Mouse (Mus musculus) neural tube, embryonic 13.5 days (tissue): ENCODE results near the gene 1810024B03Rik. TPM values are rescaled to one million over a fixed set of nuclear protein-coding genes. Genes with fewer than 3 reads are reported as not detected.
A peak's percentile ranks its signal among the peaks of the same experiment; 100 is the strongest.
"Not testable (repeated sequence)": the region's sequence is repeated elsewhere in the genome, so short reads cannot be mapped to it uniquely, and the experiment has no call there.

ENCODE experiments used
- ATAC-seq: fragments of 200-750 bp; cut with Nextera tagmentation; 2 replicates; pipeline ENCODE4 v1.8.0; 2017; ENCODE audit warnings: low read depth, mild to moderate bottlenecking, moderate TSS enrichment, moderate library complexity
- H3K27ac ChIP-seq: fragments of 300-500 bp; sonication (generic); replicated peaks from 2 replicates; pipeline ENCODE4 v1.5.1; 2015; ENCODE audit warnings: moderate library complexity, mild to moderate bottlenecking, inconsistent platforms
- H3K27me3 ChIP-seq: fragments of 300-500 bp; sonication (generic); 2 replicates; pipeline ENCODE4 v1.6.1; 2015; ENCODE audit warnings: mild to moderate bottlenecking, inconsistent platforms
- H3K36me3 ChIP-seq: fragments of 300-500 bp; sonication (generic); 2 replicates; pipeline ENCODE4 v1.6.1; 2015; ENCODE audit warnings: mild to moderate bottlenecking, inconsistent platforms
- H3K4me1 ChIP-seq: fragments of 300-500 bp; sonication (generic); replicated peaks from 2 replicates; pipeline ENCODE4 v1.6.1; 2015; ENCODE audit warnings: inconsistent platforms
- H3K4me2 ChIP-seq: fragments of 300-500 bp; sonication (generic); 2 replicates; pipeline ENCODE4 v1.6.1; 2015; ENCODE audit warnings: inconsistent platforms, mild to moderate bottlenecking, moderate library complexity
- H3K4me3 ChIP-seq: fragments of 300-500 bp; sonication (generic); 2 replicates; pipeline ENCODE4 v1.5.1; 2015; ENCODE audit warnings: mild to moderate bottlenecking, inconsistent platforms
- H3K9ac ChIP-seq: fragments of 300-500 bp; sonication (generic); 2 replicates; pipeline ENCODE4 v1.6.1; 2015; ENCODE audit warnings: moderate library complexity, mild to moderate bottlenecking, inconsistent platforms
- H3K9me3 ChIP-seq: fragments of 300-500 bp; sonication (generic); 2 replicates; pipeline ENCODE4 v1.6.1; 2016; ENCODE audit warnings: inconsistent platforms
- WGBS: fragments of 180-500 bp; shearing (Covaris S2); methylation state at CpG from one replicate; pipeline ENCODE4 v1.1.7; 2015; 5-methylcytosine and 5-hydroxymethylcytosine counted together
- polyA plus RNA-seq: library from polyadenylated mRNA; unstranded; fragments of >200 nt; fragmentation: Nextera tagmentation; extraction: Ambion mirVana; gene quantifications from 2 replicates; pipeline ENCODE4 v1.2.1, GENCODE M21; 2015

Gene 1810024B03Rik
- polyA plus RNA-seq, 1 experiment from 2014 or later, result 1.8 TPM

- no peak overlapping the region for H3K4me3 ChIP-seq
- no peaks in the 10 kb centered on the region for H3K4me1 ChIP-seq
- WGBS, result 94% methylated on average over 11 of the region's 11 CpGs
- H3K4me2 ChIP-seq, result no peak overlapping the region
- H3K9me3 ChIP-seq, result no peaks in the 10 kb centered on the region
- H3K36me3 ChIP-seq, result peaks cover 96% of the 10 kb centered on the region
- H3K27me3 ChIP-seq, result no peaks in the 10 kb centered on the region
- H3K27ac ChIP-seq, result no peak overlapping the region
- no peak for ATAC-seq
- no peak overlapping the region for H3K9ac ChIP-seq
Measured at GRCm38 (mm10) chr2:127237897-127238610, 30.0 kb upstream of the 1810024B03Rik start.

GRCm38 (mm10) chr2:127225261-127225660, 17.2 kb upstream of the 1810024B03Rik start:
- WGBS, result 98% methylated on average over 3 of the region's 3 CpGs
- no peak for ATAC-seq
- no peak overlapping the region for H3K27ac ChIP-seq
- no peaks in the 10 kb centered on the region for H3K27me3 ChIP-seq
- H3K4me2 ChIP-seq, result no peak overlapping the region
- H3K9ac ChIP-seq, result no peak overlapping the region
- H3K4me1 ChIP-seq, result no peaks in the 10 kb centered on the region
- H3K4me3 ChIP-seq, result no peak overlapping the region
- H3K9me3 ChIP-seq, result peaks cover 7% of the 10 kb centered on the region; the same call in 1 of the 2 replicates
- peaks cover 95% of the 10 kb centered on the region for H3K36me3 ChIP-seq

DNA sequence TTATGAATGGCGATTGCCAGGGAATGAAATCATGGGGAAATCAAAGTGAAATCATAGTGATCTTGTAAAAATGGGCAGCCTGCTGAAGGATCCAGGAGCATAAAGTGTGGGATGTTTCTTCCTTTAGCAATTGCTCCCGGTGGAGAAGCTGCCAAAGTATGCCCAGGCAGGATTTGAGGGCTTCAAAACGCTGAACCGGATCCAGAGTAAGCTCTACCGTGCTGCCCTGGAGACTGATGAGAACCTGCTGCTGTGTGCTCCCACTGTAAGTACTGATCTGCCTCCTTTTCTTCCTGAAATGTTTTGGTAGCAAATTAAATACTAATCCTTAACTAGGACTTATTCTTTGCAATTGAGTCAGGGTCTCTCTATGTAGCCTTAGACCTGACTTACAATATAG, 9.7 kb upstream of the 1810024B03Rik start:
- 95% methylated on average over 5 of the region's 5 CpGs for WGBS

DNA sequence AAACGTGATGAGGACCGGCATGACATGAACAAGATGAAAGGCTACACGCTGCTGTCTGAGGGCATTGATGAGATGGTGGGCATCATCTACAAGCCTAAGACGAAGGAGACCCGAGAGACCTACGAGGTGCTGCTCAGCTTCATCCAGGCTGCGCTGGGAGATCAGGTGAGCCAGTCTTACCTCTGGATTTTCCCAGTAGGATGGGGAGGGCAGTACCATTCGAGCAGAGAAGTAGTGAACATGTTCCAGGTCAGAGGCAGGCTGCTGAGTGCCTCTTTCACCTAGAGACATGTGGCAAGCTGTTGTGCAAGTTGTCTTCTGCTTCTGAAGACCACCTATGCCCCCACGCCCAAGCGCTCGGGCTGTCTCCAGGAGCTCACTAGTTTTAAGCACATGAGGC, 2.6 kb upstream of the 1810024B03Rik start:
- Histone ChIP-seq H3K27ac (no peak overlapping the region), H3K9ac (no peak overlapping the region), H3K4me2 (no peak overlapping the region), H3K36me3 (peaks cover 57% of the 10 kb centered on the region), H3K4me1 (peaks cover 15% of the 10 kb centered on the region), H3K9me3 (no peaks in the 10 kb centered on the region), H3K4me3 (no peak overlapping the region), H3K27me3 (no peaks in the 10 kb centered on the region)
- ATAC-seq, result no peak
- 96% methylated on average over 11 of the region's 11 CpGs for WGBS

More for the DNA sequence above, 9.7 kb upstream of the 1810024B03Rik start:
- Histone ChIP-seq H3K9ac (no peak overlapping the region), H3K4me2 (no peak overlapping the region), H3K9me3 (no peaks in the 10 kb centered on the region), H3K4me3 (no peak overlapping the region), H3K36me3 (peaks cover 98% of the 10 kb centered on the region), H3K4me1 (no peaks in the 10 kb centered on the region), H3K27ac (no peak overlapping the region), H3K27me3 (no peaks in the 10 kb centered on the region)
- ATAC-seq, result no peak

GRCm38 (mm10) chr2:127208452-127208769, 331 bp upstream of the 1810024B03Rik start:
- Histone ChIP-seq H3K27ac (peak overlapping the region; percentile 77), H3K9ac (peak overlapping the region; percentile 81), H3K4me3 (peak overlapping the region; percentile 82), H3K9me3 (no peaks in the 10 kb centered on the region), H3K4me1 (peaks cover 15% of the 10 kb centered on the region), H3K36me3 (peaks cover 36% of the 10 kb centered on the region), H3K27me3 (no peaks in the 10 kb centered on the region), H3K4me2 (peak overlapping the region; percentile 88)
- WGBS, result 1% methylated on average over 17 of the region's 17 CpGs
- ATAC-seq, result no peak; the same call in 1 of the 2 replicates

GRCm38 (mm10) chr2:127206916-127207315, 1.2 kb downstream of the 1810024B03Rik start:
- H3K9ac ChIP-seq, result no peak overlapping the region
- H3K4me2 ChIP-seq, result no peak overlapping the region
- 92% methylated on average over 2 of the region's 2 CpGs for WGBS
- peaks cover 33% of the 10 kb centered on the region for H3K36me3 ChIP-seq
- H3K4me1 ChIP-seq, result peaks cover 15% of the 10 kb centered on the region
- H3K4me3 ChIP-seq, result no peak overlapping the region
- no peak for ATAC-seq
- no peak overlapping the region for H3K27ac ChIP-seq
- H3K9me3 ChIP-seq, result no peaks in the 10 kb centered on the region
- no peaks in the 10 kb centered on the region for H3K27me3 ChIP-seq

DNA sequence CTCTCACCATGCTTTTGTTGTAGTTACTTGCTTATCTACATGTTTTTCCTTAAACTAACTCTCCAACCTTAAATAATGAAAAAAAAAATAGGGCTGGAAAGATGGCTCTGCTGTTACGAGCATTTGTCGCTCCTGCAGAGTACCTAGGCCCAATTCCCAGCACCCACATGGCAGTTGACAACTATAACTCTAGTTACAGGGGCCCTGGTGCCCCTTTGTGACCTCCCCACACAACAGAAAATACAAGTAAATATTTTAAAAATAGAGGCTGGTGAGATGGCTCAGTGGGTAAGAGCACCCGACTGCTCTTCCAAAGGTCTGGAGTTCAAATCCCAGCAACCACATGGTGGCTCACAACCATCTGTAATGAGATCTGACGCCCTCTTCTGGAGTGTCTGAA, 2.1 kb downstream of the 1810024B03Rik start:
- not testable (repeated sequence) for H3K27me3 ChIP-seq, ATAC-seq, H3K9ac ChIP-seq, H3K4me3 ChIP-seq, H3K9me3 ChIP-seq, H3K4me2 ChIP-seq, H3K27ac ChIP-seq
- WGBS, result 90% methylated on average over 4 of the region's 4 CpGs
- Histone ChIP-seq H3K4me1 (peaks cover 15% of the 10 kb centered on the region), H3K36me3 (peaks cover 30% of the 10 kb centered on the region)

- H3K27me3 ChIP-seq, result no peaks in the 10 kb centered on the region
- peaks cover 29% of the 10 kb centered on the region for H3K36me3 ChIP-seq
- H3K27ac ChIP-seq, result no peak overlapping the region
- H3K4me1 ChIP-seq, result peaks cover 14% of the 10 kb centered on the region
- ATAC-seq, result no peak
- H3K4me2 ChIP-seq, result no peak overlapping the region
- 32% methylated on average over 3 of the region's 3 CpGs for WGBS
- no peak overlapping the region for H3K4me3 ChIP-seq
- no peak overlapping the region for H3K9ac ChIP-seq
- no peaks in the 10 kb centered on the region for H3K9me3 ChIP-seq
Measured at GRCm38 (mm10) chr2:127204932-127205331, 3.1 kb downstream of the 1810024B03Rik start.

DNA sequence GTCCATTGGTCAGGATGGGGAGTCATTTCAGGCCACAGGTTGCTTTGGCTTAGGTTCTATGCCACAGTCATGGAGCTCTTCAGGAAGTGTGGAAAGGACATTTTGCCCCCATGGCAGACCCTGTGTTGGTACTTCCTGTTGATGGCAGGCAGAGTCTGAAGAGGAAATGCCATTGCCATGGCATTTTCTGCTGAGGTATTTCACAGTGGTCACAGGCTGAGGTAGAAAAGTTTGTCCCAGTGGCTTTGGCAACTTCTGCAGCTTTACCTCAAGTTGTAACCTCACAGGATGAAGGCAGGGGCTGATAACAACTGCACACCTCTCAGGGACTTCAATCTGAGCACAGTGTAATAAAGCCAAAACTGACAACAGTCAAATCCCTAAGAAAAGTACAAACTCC, 18.5 kb downstream of the 1810024B03Rik start:
- H3K4me1 ChIP-seq, result no peaks in the 10 kb centered on the region
- no peak overlapping the region for H3K27ac ChIP-seq
- no peak overlapping the region for H3K4me3 ChIP-seq
- H3K9ac ChIP-seq, result no peak overlapping the region
- H3K4me2 ChIP-seq, result no peak overlapping the region
- ATAC-seq, result no peak
- 0 out of 2 replicates have a peak, but pooled peaks cover 2% of the 10 kb centered on the region for H3K27me3 ChIP-seq
- no peaks in the 10 kb centered on the region for H3K9me3 ChIP-seq
- no peaks in the 10 kb centered on the region for H3K36me3 ChIP-seq

DNA sequence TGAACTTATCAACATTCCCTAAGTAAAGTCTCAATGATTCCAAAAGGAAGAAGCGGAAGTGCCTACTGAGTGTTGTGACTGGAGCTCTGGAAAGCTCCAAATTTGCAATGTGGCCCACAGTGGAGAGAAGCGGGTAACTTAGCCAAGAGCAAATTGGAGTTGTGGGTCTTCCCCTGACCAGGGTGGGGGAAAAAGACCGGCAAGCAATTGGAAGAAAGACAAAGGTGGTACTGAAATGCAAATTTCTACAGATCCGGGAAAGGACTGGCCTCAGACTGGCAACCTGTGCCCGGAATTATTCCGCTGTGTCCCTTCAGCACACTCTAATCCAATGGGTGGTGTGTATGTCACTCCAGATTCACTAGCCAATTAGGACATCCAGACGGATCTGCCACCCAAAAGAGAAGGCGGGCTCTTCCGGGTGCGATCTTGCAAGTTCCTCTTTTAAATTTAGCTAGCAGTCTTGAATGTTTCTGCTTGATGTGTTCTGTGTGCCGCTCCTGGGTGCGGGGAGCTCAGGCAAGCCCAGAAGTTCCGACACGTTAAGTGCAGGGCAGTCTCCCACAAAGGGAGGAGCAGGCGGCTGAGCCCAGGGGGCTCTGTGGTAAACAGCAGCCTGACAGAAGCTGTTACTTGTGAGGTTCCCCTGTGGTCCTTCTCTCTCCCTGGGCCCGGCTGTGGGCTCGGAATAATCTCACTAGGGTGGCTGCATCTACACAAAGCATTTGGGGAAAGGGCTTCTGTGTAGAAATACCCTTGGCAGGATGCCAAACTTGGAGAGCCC, 25.3 kb downstream of the 1810024B03Rik start:
- no peaks in the 10 kb centered on the region for H3K9me3 ChIP-seq
- no peaks in the 10 kb centered on the region for H3K36me3 ChIP-seq
- H3K27ac ChIP-seq, result peak overlapping the region; percentile 88
- peaks cover 6% of the 10 kb centered on the region for H3K4me1 ChIP-seq
- peak overlapping the region; percentile 70 for H3K4me2 ChIP-seq
- H3K4me3 ChIP-seq, result peak overlapping the region; percentile 52
- peak overlapping the region; percentile 77 for H3K9ac ChIP-seq
- 2% methylated on average over 17 of the region's 17 CpGs for WGBS
- H3K27me3 ChIP-seq, result peaks cover 9% of the 10 kb centered on the region; the same call in 1 of the 2 replicates
- ATAC-seq, result peak; percentile 100

DNA sequence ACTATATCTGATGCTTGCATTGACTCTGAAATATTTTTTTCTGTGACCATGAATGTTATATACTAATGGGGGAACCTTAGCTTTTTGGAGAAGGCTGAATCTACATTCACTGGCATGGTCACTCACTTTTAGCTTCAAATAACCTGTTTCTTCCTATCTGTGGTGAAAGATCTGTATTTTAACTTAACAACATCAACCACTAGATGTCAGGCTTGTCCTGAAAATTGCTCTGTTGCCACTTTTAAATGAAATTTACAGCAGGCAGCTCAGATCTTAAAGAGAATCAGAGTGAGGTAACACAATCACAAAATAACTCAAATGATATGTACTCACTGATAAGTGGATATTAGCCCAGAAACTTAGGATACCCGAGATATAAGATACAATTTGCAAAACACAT, 41.8 kb downstream of the 1810024B03Rik start:
- H3K9me3 ChIP-seq, H3K27ac ChIP-seq, H3K9ac ChIP-seq, H3K4me3 ChIP-seq, H3K27me3 ChIP-seq, H3K36me3 ChIP-seq, H3K4me1 ChIP-seq, H3K4me2 ChIP-seq, ATAC-seq: not testable (repeated sequence)
- 14% methylated on average over 1 of the region's 1 CpGs for WGBS

- Histone ChIP-seq H3K9ac (no peak overlapping the region), H3K4me3 (no peak overlapping the region), H3K4me1 (no peaks in the 10 kb centered on the region), H3K4me2 (no peak overlapping the region), H3K27ac (no peak overlapping the region), H3K27me3 (0 out of 2 replicates have a peak, but pooled peaks cover 5% of the 10 kb centered on the region), H3K36me3 (no peaks in the 10 kb centered on the region), H3K9me3 (no peaks in the 10 kb centered on the region)
- 66% methylated on average over 4 of the region's 4 CpGs for WGBS
- ATAC-seq, result no peak
Measured at GRCm38 (mm10) chr2:127165675-127166074, 42.4 kb downstream of the 1810024B03Rik start.
